Mouse (Mus musculus): Measurements from ENCODE around the gene Tmem51. TPM values are rescaled to one million over a fixed set of nuclear protein-coding genes. Genes with fewer than 3 reads are reported as not detected.

Tmem51 gene
- polyA plus RNA-seq, 1 experiment = 52.4 TPM

GRCm38 (mm10) chr4:142060455-142061378, 23.4 kb downstream of the Tmem51 start:
- TF ChIP-seq POLR2A (IDR thresholded peaks at IDR 0.05; ENCODE audit: borderline replicate concordance, low read depth, low read length) (no peak), CTCF (IDR thresholded peaks at IDR 0.05; ENCODE audit: low read depth, low read length) (no peak)

GRCm38 (mm10) chr4:142059841-142060193, 24.3 kb downstream of the Tmem51 start:
- Histone ChIP-seq H3K4me1 (ENCODE audit: control insufficient read depth, insufficient read depth, low read length) (peaks cover 13% of the 10 kb centered on the region), H3K27ac (ENCODE audit: insufficient read depth, low read depth, low read length) (no peak overlapping the region), H3K4me3 (ENCODE audit: insufficient read depth, low read length) (no peak overlapping the region)
- TF ChIP-seq CTCF (IDR thresholded peaks at IDR 0.05; ENCODE audit: low read depth, low read length) (no peak), POLR2A (IDR thresholded peaks at IDR 0.05; ENCODE audit: borderline replicate concordance, low read depth, low read length) (no peak)

More at GRCm38 (mm10) chr4:142060455-142061378, 23.4 kb downstream of the Tmem51 start:
- H3K4me3 ChIP-seq (ENCODE audit: insufficient read depth, low read length) = no peak overlapping the region
- no peak overlapping the region for H3K27ac ChIP-seq (ENCODE audit: insufficient read depth, low read depth, low read length)
- H3K4me1 ChIP-seq (ENCODE audit: control insufficient read depth, insufficient read depth, low read length) = peaks cover 14% of the 10 kb centered on the region

GRCm38 (mm10) chr4:142059113-142059840, 24.8 kb downstream of the Tmem51 start:
- Histone ChIP-seq H3K27ac (ENCODE audit: insufficient read depth, low read depth, low read length) (no peak overlapping the region), H3K4me1 (ENCODE audit: control insufficient read depth, insufficient read depth, low read length) (peaks cover 18% of the 10 kb centered on the region), H3K4me3 (ENCODE audit: insufficient read depth, low read length) (no peak overlapping the region)
- no peak for TF ChIP-seq POLR2A (IDR thresholded peaks at IDR 0.05; ENCODE audit: borderline replicate concordance, low read depth, low read length)
- no peak for TF ChIP-seq CTCF (IDR thresholded peaks at IDR 0.05; ENCODE audit: low read depth, low read length)

- H3K27ac ChIP-seq (ENCODE audit: insufficient read depth, low read depth, low read length) = no peak overlapping the region
- TF ChIP-seq CTCF (IDR thresholded peaks at IDR 0.05; ENCODE audit: low read depth, low read length) = no peak
- no peak for TF ChIP-seq POLR2A (IDR thresholded peaks at IDR 0.05; ENCODE audit: borderline replicate concordance, low read depth, low read length)
- H3K4me1 ChIP-seq (ENCODE audit: control insufficient read depth, insufficient read depth, low read length) = peaks cover 15% of the 10 kb centered on the region
- H3K4me3 ChIP-seq (ENCODE audit: insufficient read depth, low read length) = no peak overlapping the region
Measured at GRCm38 (mm10) chr4:142057529-142058216, 26.4 kb downstream of the Tmem51 start.

GRCm38 (mm10) chr4:142055600-142055999, 28.5 kb downstream of the Tmem51 start:
- Histone ChIP-seq H3K4me3 (ENCODE audit: insufficient read depth, low read length) (no peak overlapping the region), H3K4me1 (ENCODE audit: control insufficient read depth, insufficient read depth, low read length) (peaks cover 14% of the 10 kb centered on the region), H3K27ac (ENCODE audit: insufficient read depth, low read depth, low read length) (no peak overlapping the region)
- no peak for TF ChIP-seq CTCF (IDR thresholded peaks at IDR 0.05; ENCODE audit: low read depth, low read length)
- no peak for TF ChIP-seq POLR2A (IDR thresholded peaks at IDR 0.05; ENCODE audit: borderline replicate concordance, low read depth, low read length)

- no peak for TF ChIP-seq POLR2A (IDR thresholded peaks at IDR 0.05; ENCODE audit: borderline replicate concordance, low read depth, low read length)
- no peak for TF ChIP-seq CTCF (IDR thresholded peaks at IDR 0.05; ENCODE audit: low read depth, low read length)
- Histone ChIP-seq H3K4me1 (ENCODE audit: control insufficient read depth, insufficient read depth, low read length) (peaks cover 14% of the 10 kb centered on the region), H3K27ac (ENCODE audit: insufficient read depth, low read depth, low read length) (no peak overlapping the region)
Measured at GRCm38 (mm10) chr4:142054580-142054979, 29.5 kb downstream of the Tmem51 start.

GRCm38 (mm10) chr4:142053661-142054448, 30.2 kb downstream of the Tmem51 start:
- TF ChIP-seq POLR2A (IDR thresholded peaks at IDR 0.05; ENCODE audit: borderline replicate concordance, low read depth, low read length) (no peak), CTCF (IDR thresholded peaks at IDR 0.05; ENCODE audit: low read depth, low read length) (no peak)
- peaks cover 14% of the 10 kb centered on the region for H3K4me1 ChIP-seq (ENCODE audit: control insufficient read depth, insufficient read depth, low read length)
- no peak overlapping the region for H3K4me3 ChIP-seq (ENCODE audit: insufficient read depth, low read length)
- no peak overlapping the region for H3K27ac ChIP-seq (ENCODE audit: insufficient read depth, low read depth, low read length)

More at GRCm38 (mm10) chr4:142054580-142054979, 29.5 kb downstream of the Tmem51 start:
- no peak overlapping the region for H3K4me3 ChIP-seq (ENCODE audit: insufficient read depth, low read length)

GRCm38 (mm10) chr4:142053261-142053660, 30.8 kb downstream of the Tmem51 start:
- Histone ChIP-seq H3K4me3 (ENCODE audit: insufficient read depth, low read length) (no peak overlapping the region), H3K4me1 (ENCODE audit: control insufficient read depth, insufficient read depth, low read length) (peaks cover 14% of the 10 kb centered on the region), H3K27ac (ENCODE audit: insufficient read depth, low read depth, low read length) (no peak overlapping the region)
- TF ChIP-seq CTCF (IDR thresholded peaks at IDR 0.05; ENCODE audit: low read depth, low read length) = no peak
- no peak for TF ChIP-seq POLR2A (IDR thresholded peaks at IDR 0.05; ENCODE audit: borderline replicate concordance, low read depth, low read length)

Measured in bone marrow macrophage, adult 2 months (primary cell).